Mouse (Mus musculus) layer of hippocampus, adult 9-11 months (tissue): ENCODE measurements around the gene Ice2.

Experiments used
- DNase-seq: peaks from one replicate; pipeline ENCODE4 v3.0.0; 2022

Ice2 gene

GRCm38 (mm10) chr9:69419476-69419875 is 21.8 kb downstream of the Ice2 start:
- DNase-seq = no peak

GRCm38 (mm10) chr9:69430531-69430930 is 32.8 kb downstream of the Ice2 start:
- no peak for DNase-seq

- no peak for DNase-seq
Measured at GRCm38 (mm10) chr9:69431863-69432555, 34.3 kb downstream of the Ice2 start.

- DNase-seq = no peak
Measured at GRCm38 (mm10) chr9:69435194-69435593, 37.5 kb downstream of the Ice2 start.

- DNase-seq = no peak
Measured at GRCm38 (mm10) chr9:69435662-69436061, 38.0 kb downstream of the Ice2 start.

GRCm38 (mm10) chr9:69439805-69440357 is 42.2 kb downstream of the Ice2 start:
- DNase-seq = no peak

- DNase-seq = no peak
Measured at GRCm38 (mm10) chr9:69442471-69443038, 44.8 kb downstream of the Ice2 start.

GRCm38 (mm10) chr9:69443203-69443602 is 45.5 kb downstream of the Ice2 start:
- DNase-seq = no peak

- no peak for DNase-seq
Measured at GRCm38 (mm10) chr9:69448801-69449200, 51.1 kb downstream of the Ice2 start.

- DNase-seq = no peak
Measured at GRCm38 (mm10) chr9:69450636-69451035, 52.9 kb downstream of the Ice2 start.

- no peak for DNase-seq
Measured at GRCm38 (mm10) chr9:69451886-69452810, 54.4 kb downstream of the Ice2 start.

GRCm38 (mm10) chr9:69453066-69453900 is 55.6 kb downstream of the Ice2 start, which contains the start of gene Anxa2:
Anxa2 (plus strand) TSS chr9:69453620.
- peak; percentile 33 for DNase-seq

- DNase-seq = no peak
Measured at GRCm38 (mm10) chr9:69453901-69454666, 56.4 kb downstream of the Ice2 start.

GRCm38 (mm10) chr9:69454691-69455090 is 57.0 kb downstream of the Ice2 start:
- no peak for DNase-seq

GRCm38 (mm10) chr9:69455391-69455790 is 57.7 kb downstream of the Ice2 start:
- DNase-seq = no peak

GRCm38 (mm10) chr9:69456406-69457075 is 58.8 kb downstream of the Ice2 start:
- no peak for DNase-seq

- DNase-seq = no peak
Measured at GRCm38 (mm10) chr9:69457143-69457542, 59.4 kb downstream of the Ice2 start.

GRCm38 (mm10) chr9:69457747-69458625 is 60.3 kb downstream of the Ice2 start:
- no peak for DNase-seq

- no peak for DNase-seq
Measured at GRCm38 (mm10) chr9:69458982-69459381, 61.3 kb downstream of the Ice2 start.

GRCm38 (mm10) chr9:69459876-69460275 is 62.2 kb downstream of the Ice2 start:
- DNase-seq = no peak
